Mouse (Mus musculus) liver, postnatal 0 days (tissue): Measurements from ENCODE around the gene Olfr523.

Experiments used
- CTCF ChIP-seq: sonication (generic); IDR thresholded peaks from 2 replicates; pipeline ENCODE4 v1.5.1; 2016; ENCODE audit warnings: antibody characterized with exemption, low read depth
- EP300 ChIP-seq: IDR thresholded peaks from 2 replicates; pipeline ENCODE4 v1.6.1; 2016; ENCODE audit warnings: antibody characterized with exemption, low read depth, mild to moderate bottlenecking

DNA sequence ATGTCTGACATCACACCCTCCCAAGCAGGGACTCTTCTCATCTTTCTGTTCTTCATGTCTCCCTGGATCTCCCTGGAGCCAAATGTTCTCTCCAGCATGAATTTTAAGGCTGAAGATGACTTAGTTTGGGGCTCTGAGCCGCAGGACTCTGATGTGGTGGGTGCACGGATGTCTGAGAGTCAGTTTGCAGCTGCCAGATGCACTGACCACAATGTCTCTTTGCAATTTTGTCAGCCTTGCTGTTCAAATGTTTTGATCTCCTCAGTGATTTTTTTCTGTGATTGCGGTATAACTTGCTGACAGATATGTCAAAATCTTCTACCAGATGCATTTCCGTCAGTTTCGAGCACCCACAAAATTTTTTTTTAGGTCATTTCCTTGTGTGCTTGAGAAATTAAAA is 40.8 kb downstream of the Olfr523 start:
- TF ChIP-seq CTCF, result no peak
- TF ChIP-seq EP300, result no peak
